Mouse (Mus musculus) embryonic facial prominence, embryonic 10.5 days (tissue): ENCODE results near the gene Piwil1. TPM values are rescaled to one million over a fixed set of nuclear protein-coding genes. Genes with fewer than 3 reads are reported as not detected.
A peak's percentile ranks its signal among the peaks of the same experiment; 100 is the strongest.

ENCODE experiments used
- DNase-seq: peaks from one replicate; pipeline ENCODE4 v3.0.0-alpha.2; 2017; ENCODE audit warnings: low spot score
- H3K27ac ChIP-seq: fragments of 300-500 bp; sonication (generic); replicated peaks from 2 replicates; pipeline ENCODE4 v1.5.1; 2016; ENCODE audit warnings: mild to moderate bottlenecking
- H3K27me3 ChIP-seq: fragments of 300-500 bp; sonication (generic); replicated peaks from 2 replicates; pipeline ENCODE4 v1.6.1; 2016; ENCODE audit warnings: low read depth, mild to moderate bottlenecking; ENCODE audit not compliant: poor library complexity, severe bottlenecking
- H3K36me3 ChIP-seq: fragments of 300-500 bp; sonication (generic); replicated peaks from 2 replicates; pipeline ENCODE4 v1.6.1; 2016; ENCODE audit warnings: mild to moderate bottlenecking, moderate library complexity
- H3K4me1 ChIP-seq: fragments of 300-500 bp; sonication (generic); 2 replicates; pipeline ENCODE4 v1.6.1; 2016
- H3K4me3 ChIP-seq: fragments of 300-500 bp; sonication (generic); 2 replicates; pipeline ENCODE4 v1.5.1; 2016; ENCODE audit warnings: mild to moderate bottlenecking, moderate library complexity
- H3K9me3 ChIP-seq: fragments of 300-500 bp; sonication (generic); 2 replicates; pipeline ENCODE4 v1.6.1; 2016; ENCODE audit warnings: mild to moderate bottlenecking
- WGBS: fragments of 180-500 bp; shearing (Covaris S2); methylation state at CpG from one replicate; pipeline ENCODE4 v1.1.7; 2016; 5-methylcytosine and 5-hydroxymethylcytosine counted together
- polyA plus RNA-seq: library from polyadenylated mRNA; unstranded; fragments of >200 nt; fragmentation: Nextera tagmentation; extraction: Ambion mirVana; gene quantifications from 2 replicates; pipeline ENCODE4 v1.2.1, GENCODE M21; 2016

The Piwil1 gene
- polyA plus RNA-seq, 1 experiment from 2014 or later = not detected

DNA sequence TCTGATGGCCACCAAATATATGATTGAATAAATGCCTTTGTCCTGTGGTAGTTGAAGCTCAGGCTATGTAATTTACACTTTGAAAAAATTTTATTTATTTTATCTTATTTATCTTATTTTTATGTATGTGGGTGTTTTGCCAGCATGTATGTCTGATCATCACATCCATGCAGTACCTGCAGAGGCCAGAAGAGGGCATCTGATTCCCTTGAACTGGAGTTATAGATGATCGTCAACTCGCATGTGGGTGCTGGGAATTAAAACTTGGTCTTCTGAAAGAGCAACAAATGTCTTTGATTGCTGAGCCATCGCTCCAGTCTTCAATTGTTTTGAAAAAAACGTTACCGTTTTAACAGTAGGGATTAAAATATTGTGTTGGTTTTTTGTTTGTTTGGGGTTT, 15.2 kb upstream of the Piwil1 start:
- H3K27ac ChIP-seq = no peak overlapping the region
- WGBS = 81% methylated on average over 5 of the region's 5 CpGs
- H3K36me3 ChIP-seq = no peaks in the 10 kb centered on the region
- peaks cover 30% of the 10 kb centered on the region for H3K27me3 ChIP-seq
- H3K4me1 ChIP-seq = peaks cover 12% of the 10 kb centered on the region
- no peak overlapping the region for H3K4me3 ChIP-seq
- no peak for DNase-seq
- H3K9me3 ChIP-seq = peaks cover 13% of the 10 kb centered on the region

DNA sequence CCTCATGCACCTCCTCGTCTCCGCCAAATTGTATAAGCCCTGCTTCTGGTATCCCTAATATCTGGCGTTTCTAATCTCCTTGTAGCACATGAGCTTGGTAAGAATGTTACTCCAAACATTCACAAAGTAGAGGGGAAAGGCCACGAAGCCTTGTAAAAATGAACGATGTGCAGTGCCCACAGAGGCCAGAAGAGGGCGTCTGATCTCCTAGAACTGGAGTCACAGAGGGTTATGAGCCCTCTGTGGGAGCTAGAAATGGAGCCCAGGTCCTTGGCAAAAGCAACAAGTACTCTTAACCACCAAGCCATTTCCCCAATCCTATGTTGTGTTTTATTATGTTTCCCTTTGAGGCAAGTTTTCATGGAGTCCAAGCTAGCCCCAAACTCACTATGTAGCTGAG, 8.2 kb upstream of the Piwil1 start:
- 69% methylated on average over 6 of the region's 6 CpGs for WGBS
- no peak for DNase-seq
- H3K36me3 ChIP-seq = no peaks in the 10 kb centered on the region
- H3K4me1 ChIP-seq = peaks cover 25% of the 10 kb centered on the region
- H3K9me3 ChIP-seq = no peaks in the 10 kb centered on the region
- no peaks in the 10 kb centered on the region; the same call in 1 of the 2 replicates for H3K27me3 ChIP-seq
- H3K27ac ChIP-seq = no peak overlapping the region
- H3K4me3 ChIP-seq = no peak overlapping the region

DNA sequence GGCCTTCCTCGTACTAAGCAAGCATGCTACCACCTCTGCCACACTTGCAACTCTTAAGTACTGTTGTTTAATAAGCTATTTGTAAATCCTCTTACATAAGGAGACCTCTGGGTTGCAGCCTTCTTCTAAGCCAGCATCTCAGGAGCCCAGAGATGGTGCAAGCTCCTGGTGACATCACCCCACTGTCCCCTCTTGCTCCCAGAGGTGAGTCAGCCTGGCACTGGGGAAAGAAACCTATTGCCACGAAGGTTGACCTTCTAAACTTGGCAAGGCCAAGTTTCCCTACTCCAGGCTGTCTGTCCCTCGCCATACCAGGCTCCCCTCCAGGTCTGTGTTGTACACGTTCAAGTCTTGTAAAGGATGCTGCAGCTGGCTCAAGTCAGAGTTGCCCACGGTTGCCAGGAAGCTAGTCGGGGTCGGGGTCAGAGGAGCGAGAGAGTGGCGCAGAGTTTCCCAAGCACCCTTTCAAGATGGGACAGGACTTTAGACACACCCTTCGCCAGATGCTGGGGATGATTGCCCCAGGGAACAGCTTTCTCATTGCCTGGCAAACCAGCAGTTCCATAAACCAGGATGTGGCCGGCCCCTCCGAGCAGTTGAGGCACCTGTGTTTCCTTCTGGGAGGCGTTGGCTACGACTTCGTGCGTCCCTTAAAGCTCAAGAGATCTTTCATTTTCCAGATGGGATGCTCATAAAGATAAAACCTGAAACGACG, 7.6 kb upstream of the Piwil1 start:
- peaks cover 25% of the 10 kb centered on the region for H3K4me1 ChIP-seq
- WGBS = 69% methylated on average over 18 of the region's 18 CpGs
- no peak overlapping the region for H3K4me3 ChIP-seq
- no peaks in the 10 kb centered on the region; the same call in 1 of the 2 replicates for H3K27me3 ChIP-seq
- H3K27ac ChIP-seq = no peak overlapping the region
- DNase-seq = peak; percentile 11
- no peaks in the 10 kb centered on the region for H3K36me3 ChIP-seq
- no peaks in the 10 kb centered on the region for H3K9me3 ChIP-seq

DNA sequence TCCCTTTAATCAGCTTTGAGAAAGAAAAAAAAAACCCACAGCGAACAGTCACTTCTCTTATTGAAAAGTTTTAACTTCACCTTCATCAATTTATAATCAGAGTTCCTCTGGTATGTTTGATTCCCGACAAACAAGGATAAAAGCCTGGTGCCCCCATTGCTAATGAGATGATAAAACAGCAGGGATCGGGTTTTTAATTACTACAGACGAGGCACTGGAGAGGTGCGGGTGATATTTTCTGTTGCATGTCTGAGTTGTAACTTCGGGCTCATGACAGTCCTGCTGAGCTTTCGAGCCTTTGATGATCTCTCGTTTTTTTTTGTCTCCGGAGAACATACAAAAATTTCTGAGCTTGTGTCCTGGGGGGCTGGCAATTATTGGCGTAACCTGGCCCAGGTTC, 5.5 kb upstream of the Piwil1 start:
- Histone ChIP-seq H3K9me3 (no peaks in the 10 kb centered on the region), H3K27ac (no peak overlapping the region; the same call in 1 of the 2 replicates), H3K27me3 (no peaks in the 10 kb centered on the region; the same call in 1 of the 2 replicates), H3K4me1 (peaks cover 31% of the 10 kb centered on the region), H3K4me3 (no peak overlapping the region), H3K36me3 (no peaks in the 10 kb centered on the region)
- 64% methylated on average over 10 of the region's 10 CpGs for WGBS
- DNase-seq = no peak

DNA sequence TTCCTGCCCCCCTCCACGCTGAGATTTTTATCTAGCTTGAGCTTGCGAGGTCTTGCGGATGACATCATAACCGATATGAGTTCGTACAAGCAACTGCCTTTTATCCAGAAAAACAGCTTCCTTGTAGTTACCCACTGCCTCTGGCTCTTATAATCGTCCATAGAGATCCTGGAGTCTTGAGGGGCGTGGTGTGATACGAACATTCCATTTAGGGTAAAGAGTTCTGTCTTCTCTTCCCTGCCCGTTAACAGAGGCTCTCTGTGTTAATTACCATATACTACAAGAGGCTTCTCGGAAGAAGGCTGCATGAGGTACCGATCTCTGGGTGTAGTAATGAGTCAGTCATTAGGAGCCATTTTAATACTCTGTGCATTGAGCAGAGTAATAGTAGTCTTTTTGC, 1.6 kb upstream of the Piwil1 start:
- DNase-seq = no peak
- H3K27me3 ChIP-seq = no peaks in the 10 kb centered on the region; the same call in 1 of the 2 replicates
- no peak overlapping the region for H3K4me3 ChIP-seq
- H3K4me1 ChIP-seq = peaks cover 32% of the 10 kb centered on the region
- WGBS = 67% methylated on average over 11 of the region's 11 CpGs
- H3K36me3 ChIP-seq = no peaks in the 10 kb centered on the region
- no peaks in the 10 kb centered on the region for H3K9me3 ChIP-seq
- no peak overlapping the region for H3K27ac ChIP-seq

DNA sequence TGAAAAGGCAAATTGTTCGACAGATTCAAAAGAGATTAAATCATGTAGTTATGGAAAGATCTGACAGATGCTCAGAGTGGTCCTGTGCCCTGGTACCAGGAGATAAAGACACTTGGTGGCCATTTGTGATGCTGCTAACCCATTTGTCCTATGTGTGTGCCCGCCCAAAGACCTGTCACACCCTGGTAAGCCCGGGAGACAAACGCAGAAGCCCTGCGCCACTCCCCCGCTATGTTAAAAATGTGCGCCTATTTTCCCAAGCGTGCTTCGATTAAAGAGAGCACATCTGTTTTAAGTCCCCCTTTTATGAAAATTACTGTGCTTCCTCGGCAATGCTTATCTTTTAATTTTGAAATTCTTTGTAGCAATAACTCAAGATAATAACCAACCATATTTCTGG, 1.4 kb downstream of the Piwil1 start:
- Histone ChIP-seq H3K36me3 (no peaks in the 10 kb centered on the region), H3K27ac (no peak overlapping the region; the same call in 1 of the 2 replicates), H3K4me3 (peak overlapping the region; percentile 39; the same call in 1 of the 2 replicates), H3K27me3 (no peaks in the 10 kb centered on the region; the same call in 1 of the 2 replicates), H3K9me3 (no peaks in the 10 kb centered on the region), H3K4me1 (peaks cover 19% of the 10 kb centered on the region)
- WGBS = 28% methylated on average over 10 of the region's 10 CpGs
- no peak for DNase-seq

DNA sequence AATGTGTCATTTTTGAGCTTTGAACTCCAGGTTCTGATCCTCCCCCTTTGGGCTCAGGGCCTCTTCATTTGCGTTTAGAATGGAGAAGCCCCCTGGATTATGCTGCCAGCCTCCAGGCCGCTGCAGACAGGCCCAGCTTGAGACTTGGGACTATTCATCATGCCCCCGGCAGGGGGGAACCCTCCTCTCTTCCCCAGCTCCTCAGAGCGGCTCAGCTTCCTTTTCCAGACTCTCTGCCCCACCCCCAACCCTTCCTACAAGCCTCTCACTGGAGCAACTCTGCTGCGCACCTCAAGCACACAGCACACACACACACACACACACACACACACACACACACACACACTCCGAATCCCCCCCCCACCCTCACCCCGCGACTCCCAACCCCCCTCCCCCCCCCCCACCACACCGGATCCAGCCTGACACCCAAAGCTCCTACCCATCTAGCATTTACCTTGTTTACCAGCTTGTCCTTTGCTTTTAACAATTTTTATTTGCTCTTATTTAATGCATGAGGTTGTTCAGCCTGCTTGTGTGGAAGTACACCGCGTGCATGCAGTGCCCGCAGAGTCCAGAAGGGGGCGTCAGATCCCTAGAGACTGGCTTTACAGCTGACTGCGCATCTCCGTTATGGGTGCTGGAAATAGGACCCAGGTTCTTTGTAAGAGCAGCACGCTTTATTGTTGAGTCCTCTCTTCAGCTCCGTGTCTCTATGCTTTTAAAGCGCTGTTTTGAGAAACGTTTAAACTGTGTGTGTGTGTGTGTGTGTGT, 2.0 kb downstream of the Piwil1 start:
- H3K27me3 ChIP-seq = no peaks in the 10 kb centered on the region; the same call in 1 of the 2 replicates
- peak; percentile 76 for DNase-seq
- 36% methylated on average over 19 of the region's 19 CpGs for WGBS
- H3K27ac ChIP-seq = peak overlapping the region; percentile 54
- H3K4me3 ChIP-seq = peak overlapping the region; percentile 39
- H3K36me3 ChIP-seq = no peaks in the 10 kb centered on the region
- peaks cover 19% of the 10 kb centered on the region for H3K4me1 ChIP-seq
- no peaks in the 10 kb centered on the region for H3K9me3 ChIP-seq

DNA sequence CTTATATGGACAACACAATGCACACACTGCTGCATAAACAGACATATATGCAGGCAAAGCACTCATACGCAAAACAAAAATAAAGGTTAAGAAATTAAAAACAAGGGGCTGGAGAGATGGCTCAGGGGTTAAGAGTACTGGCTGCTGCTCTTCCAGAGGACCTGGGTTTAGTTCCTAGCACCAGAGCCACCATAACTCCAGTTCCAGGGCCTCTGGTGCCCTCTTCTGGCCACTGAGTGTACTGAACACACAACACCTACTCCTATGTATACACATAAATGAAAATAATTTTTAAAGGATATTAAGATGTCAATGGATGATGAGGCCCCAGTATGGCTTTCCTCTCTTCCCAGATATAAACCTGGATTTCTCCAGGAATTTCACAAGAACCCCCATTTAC, 4.1 kb downstream of the Piwil1 start:
- Histone ChIP-seq H3K27ac (no peak overlapping the region), H3K27me3 (no peaks in the 10 kb centered on the region; the same call in 1 of the 2 replicates), H3K9me3 (no peaks in the 10 kb centered on the region), H3K36me3 (no peaks in the 10 kb centered on the region), H3K4me3 (no peak overlapping the region), H3K4me1 (peaks cover 17% of the 10 kb centered on the region)
- WGBS = 95% methylated on average over 1 of the region's 1 CpGs
- DNase-seq = no peak

DNA sequence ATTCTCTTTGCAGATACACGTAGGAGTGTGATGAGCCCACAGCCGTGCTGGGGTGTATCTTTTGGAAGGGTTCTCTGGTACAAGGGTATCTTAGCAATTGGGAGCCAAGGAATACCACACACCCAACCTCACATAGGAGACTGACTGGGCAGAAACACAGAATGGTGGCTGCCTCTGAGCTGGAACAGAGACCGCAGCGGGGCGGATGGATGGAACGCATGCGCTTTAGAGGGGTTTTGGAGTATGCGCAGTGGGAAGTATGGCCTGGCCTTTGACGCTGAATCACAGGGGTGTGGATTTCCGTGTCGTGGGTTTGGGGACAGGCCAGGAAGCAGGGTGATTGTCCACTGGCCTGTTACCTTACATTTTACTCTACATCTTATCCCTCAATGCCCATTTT, 4.9 kb downstream of the Piwil1 start:
- Histone ChIP-seq H3K4me1 (peaks cover 17% of the 10 kb centered on the region), H3K36me3 (no peaks in the 10 kb centered on the region), H3K27ac (no peak overlapping the region), H3K27me3 (no peaks in the 10 kb centered on the region; the same call in 1 of the 2 replicates), H3K9me3 (no peaks in the 10 kb centered on the region), H3K4me3 (no peak overlapping the region)
- WGBS = 91% methylated on average over 11 of the region's 11 CpGs
- no peak for DNase-seq

DNA sequence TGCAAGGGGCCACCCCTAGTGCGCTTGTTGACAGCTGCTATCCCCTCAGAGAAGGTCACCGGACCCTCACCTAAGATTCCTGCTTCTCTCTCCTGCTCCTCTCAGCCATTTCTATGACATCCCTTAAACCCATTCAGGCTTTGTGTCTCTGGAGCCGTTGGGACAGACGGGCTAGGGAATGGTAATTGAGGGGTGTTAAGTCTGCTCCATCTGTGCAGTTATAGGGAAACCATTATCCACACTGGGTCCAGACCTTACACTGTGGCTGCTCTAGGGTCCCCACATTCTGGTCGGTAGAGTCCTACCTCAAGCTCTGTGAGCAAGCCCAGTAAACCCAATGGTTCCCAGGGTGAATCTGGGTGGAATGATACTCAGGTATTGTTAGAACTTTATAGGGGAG, 6.6 kb downstream of the Piwil1 start:
- 88% methylated on average over 5 of the region's 5 CpGs for WGBS
- H3K27ac ChIP-seq = no peak overlapping the region

DNA sequence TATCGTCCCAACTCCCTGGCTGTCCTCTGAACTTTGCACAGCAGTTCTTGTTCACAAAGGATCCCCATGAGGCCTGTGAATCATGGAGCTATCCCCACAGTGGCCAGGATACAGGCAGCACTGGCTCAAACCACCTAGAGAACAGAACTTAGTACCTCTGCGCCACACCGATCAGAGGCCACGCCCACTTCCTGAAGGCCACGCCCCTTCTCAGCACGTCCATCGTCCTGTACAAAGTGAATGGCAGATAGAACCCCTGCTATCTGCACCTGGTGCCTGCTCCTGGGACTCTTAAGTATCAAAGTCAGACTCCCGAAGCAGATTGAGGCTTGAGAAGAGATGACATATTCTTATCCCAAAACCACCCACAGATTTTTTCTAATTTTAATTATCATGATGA, 8.3 kb downstream of the Piwil1 start:
- 34% methylated on average over 8 of the region's 8 CpGs for WGBS
- Histone ChIP-seq H3K36me3 (no peaks in the 10 kb centered on the region), H3K4me3 (no peak overlapping the region), H3K27ac (no peak overlapping the region), H3K9me3 (no peaks in the 10 kb centered on the region), H3K4me1 (0 out of 2 replicates have a peak, but pooled peaks cover 4% of the 10 kb centered on the region), H3K27me3 (0 out of 2 replicates have a peak, but pooled peaks cover 9% of the 10 kb centered on the region)
- DNase-seq = no peak

More for the DNA sequence above, 6.6 kb downstream of the Piwil1 start:
- no peak for DNase-seq
- Histone ChIP-seq H3K4me3 (no peak overlapping the region), H3K36me3 (no peaks in the 10 kb centered on the region), H3K27me3 (no peaks in the 10 kb centered on the region), H3K4me1 (peaks cover 11% of the 10 kb centered on the region), H3K9me3 (no peaks in the 10 kb centered on the region)

DNA sequence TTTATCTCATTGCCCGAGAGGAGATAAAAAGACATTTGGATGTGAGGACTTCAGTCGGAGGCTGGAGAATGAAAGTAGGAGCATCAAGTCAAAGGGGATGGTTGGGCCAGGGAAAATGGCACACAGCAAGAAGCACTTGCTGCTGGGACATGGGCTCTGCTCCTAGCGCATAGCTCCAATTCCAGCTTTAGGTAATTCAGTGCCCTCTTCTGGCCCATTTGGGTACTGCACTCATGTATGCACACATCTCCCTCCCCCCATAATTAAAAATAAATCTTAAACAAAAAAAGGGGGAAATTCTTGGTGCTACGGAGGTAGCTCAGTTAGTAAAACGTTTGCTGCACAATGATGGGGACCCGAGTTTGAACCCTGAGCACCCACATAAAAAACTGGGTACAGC, 9.5 kb downstream of the Piwil1 start:
- H3K9me3 ChIP-seq = no peaks in the 10 kb centered on the region
- 0 out of 2 replicates have a peak, but pooled peaks cover 9% of the 10 kb centered on the region for H3K27me3 ChIP-seq
- WGBS = 85% methylated on average over 6 of the region's 6 CpGs
- no peak overlapping the region for H3K4me3 ChIP-seq
- H3K4me1 ChIP-seq = 0 out of 2 replicates have a peak, but pooled peaks cover 4% of the 10 kb centered on the region
- DNase-seq = peak; percentile 40
- H3K27ac ChIP-seq = no peak overlapping the region
- no peaks in the 10 kb centered on the region for H3K36me3 ChIP-seq
